ENCODE assay signal across 23 mouse cellular contexts in genomic region chr4:123026597-123026996, GRCm38 (mm10). TPM values are rescaled to one million over a fixed set of nuclear protein-coding genes. Genes with fewer than 3 reads are reported as not detected.
DNase-seq lines count a peak whose midpoint lies in the region; ATAC-seq and TF ChIP-seq lines count a peak whose summit lies in the region.
"Had no signal": no experiment of that assay in that cellular context is flagged by ENCODE, and none has a peak within 500 bp of the region (broad histone marks: within the 10 kb centered on the region; RNA-seq: fewer than 3 reads in every experiment).

No protein-coding gene starts in this region.

- WGBS in liver, embryonic 15.5 days (ENCODE audit: insufficient replicate concordance): 46% methylated on average over 4 of the region's 4 CpGs
- 64% methylated on average over 4 of the region's 4 CpGs for WGBS in liver, embryonic 12.5 days (ENCODE audit: insufficient replicate concordance)
- WGBS in bone marrow, adult 2 months: 25% methylated on average over 4 of the region's 4 CpGs

- H3K4me2 ChIP-seq in liver, embryonic 15.5 days: no peak overlapping the region
- H3K4me2 ChIP-seq in liver, embryonic 12.5 days: no peak overlapping the region
- H3K4me2 ChIP-seq: kidney, embryonic 15.5 days; lung, embryonic 14.5 days; neural tube, embryonic 13.5 days had no signal

- H3K27me3 ChIP-seq in liver, embryonic 15.5 days: no peaks in the 10 kb centered on the region
- no peaks in the 10 kb centered on the region for H3K27me3 ChIP-seq in liver, embryonic 12.5 days (replicated peaks)
- H3K27me3 ChIP-seq: kidney, embryonic 15.5 days; neural tube, embryonic 13.5 days had no signal

- peaks cover 28% of the 10 kb centered on the region for H3K36me3 ChIP-seq in liver, embryonic 15.5 days (replicated peaks)
- peaks cover 67% of the 10 kb centered on the region for H3K36me3 ChIP-seq in liver, embryonic 12.5 days

- H3K4me3 ChIP-seq in liver, embryonic 15.5 days (replicated peaks): no peak overlapping the region
- no peak overlapping the region for H3K4me3 ChIP-seq in liver, embryonic 12.5 days
- no peak overlapping the region for H3K4me3 ChIP-seq in bone marrow, adult 2 months (replicated peaks; ENCODE audit: control insufficient read depth, low read depth, low read length)
- H3K4me3 ChIP-seq: forebrain, embryonic 10.5 days; heart, embryonic 10.5 days; hindbrain, embryonic 10.5 days; kidney, embryonic 15.5 days; midbrain, embryonic 10.5 days; myocyte; neural tube, embryonic 13.5 days had no signal

- H3K9ac ChIP-seq in liver, embryonic 15.5 days: no peak overlapping the region
- H3K9ac ChIP-seq in liver, embryonic 12.5 days: no peak overlapping the region
- H3K9ac ChIP-seq: forebrain, postnatal 0 days; kidney, embryonic 15.5 days; lung, embryonic 14.5 days; neural tube, embryonic 13.5 days had no signal

- TF ChIP-seq POLR2A in bone marrow, adult 2 months (IDR thresholded peaks at IDR 0.05; ENCODE audit: borderline replicate concordance, control insufficient read depth, low read depth, low read length): no peak

- H3K27ac ChIP-seq in liver, embryonic 15.5 days (replicated peaks): 0 out of 2 replicates have a peak overlapping the region, but pooled peaks have one; percentile 14
- H3K27ac ChIP-seq in liver, embryonic 12.5 days: no peak overlapping the region
- H3K27ac ChIP-seq in bone marrow, adult 2 months (ENCODE audit: control insufficient read depth, insufficient read depth, low read depth, low read length, poor library complexity): peak overlapping the region; percentile 44; the same call in 1 of the 2 replicates
- H3K27ac ChIP-seq: forebrain, embryonic 10.5 days; heart, embryonic 10.5 days; hindbrain, embryonic 10.5 days; hindbrain, postnatal 0 days; kidney, embryonic 15.5 days; midbrain, embryonic 10.5 days had no signal

- H3K9me3 ChIP-seq in liver, embryonic 15.5 days (replicated peaks): no peaks in the 10 kb centered on the region
- H3K9me3 ChIP-seq in liver, embryonic 12.5 days (replicated peaks): no peaks in the 10 kb centered on the region
- H3K9me3 ChIP-seq: forebrain, embryonic 10.5 days; heart, embryonic 10.5 days; hindbrain, embryonic 10.5 days; kidney, embryonic 15.5 days; midbrain, embryonic 10.5 days; neural tube, embryonic 13.5 days had no signal

- peak; percentile 50 to 54 for DNase-seq in spleen, postnatal 36 days (ENCODE audit: low spot score in 2 of 2)
- no peak for DNase-seq in testis, postnatal 14 days (ENCODE audit: low spot score)
- no peak for DNase-seq in right cerebral cortex, postnatal 25 days
- DNase-seq: adrenal gland, postnatal 10 days; cerebellum, adult 11 months; cerebellum, postnatal 10 days; forebrain, postnatal 0 days; kidney, adult 11 months; lung, embryonic 14.5 days; right cerebral cortex, adult 18-20 months had no signal

- no peak for TF ChIP-seq CTCF in bone marrow, adult 2 months (IDR thresholded peaks at IDR 0.05; ENCODE audit: control insufficient read depth, insufficient read depth, low read length)

- no peak for ATAC-seq in liver, embryonic 15.5 days (ENCODE audit: insufficient read depth)
- no peak for ATAC-seq in liver, embryonic 12.5 days
- peak; percentile 43 to 50; a peak in 3 of 4 replicates for ATAC-seq in hematopoietic stem cell, adult 5-6 weeks (replicated peaks in 1 of 2; ENCODE audit: insufficient read depth in 1 of 2, low FRiP score in 2 of 2, low TSS enrichment in 1 of 2, low read depth in 1 of 2, poor library complexity in 2 of 2, severe bottlenecking in 2 of 2)
- ATAC-seq: forebrain, postnatal 0 days; hindbrain, postnatal 0 days; midbrain, embryonic 16.5 days had no signal

- H3K4me1 ChIP-seq in liver, embryonic 15.5 days (replicated peaks): peaks cover 15% of the 10 kb centered on the region; the same call in 1 of the 2 replicates
- H3K4me1 ChIP-seq in liver, embryonic 12.5 days: peaks cover 12% of the 10 kb centered on the region
- peaks cover 3% of the 10 kb centered on the region for H3K4me1 ChIP-seq in bone marrow, adult 2 months (ENCODE audit: control insufficient read depth, insufficient read depth, low read length)
- H3K4me1 ChIP-seq: forebrain, embryonic 10.5 days; heart, embryonic 10.5 days; kidney, embryonic 15.5 days had no signal

RNA-seq across cellular contexts. Expression of gene Trit1, which starts 10.2 kb away (rescaled TPM):
- polyA plus RNA-seq in liver, embryonic 15.5 days (2015; fragmentation: Nextera tagmentation; extraction: Ambion mirVana): 5.7 and 6.3 TPM in 2 replicates
- 8.9 and 10.9 TPM in 2 replicates for polyA plus RNA-seq in liver, embryonic 12.5 days (2016; fragmentation: Nextera tagmentation; extraction: Ambion mirVana)
- polyA plus RNA-seq in bone marrow, adult 2 months (2011; ENCODE audit: insufficient read depth, insufficient read length, low replicate concordance, missing spikeins): 7.3 and 12.3 TPM in 2 replicates
- 27.7 and 37.0 TPM in 2 replicates for total RNA-seq in hematopoietic stem cell, adult 5-6 weeks (2017)

RNA-seq across cellular contexts. Expression of gene Mycl, which starts 31.1 kb away (rescaled TPM):
- polyA plus RNA-seq in liver, embryonic 15.5 days (2015; fragmentation: Nextera tagmentation; extraction: Ambion mirVana): 0.89 and 1.2 TPM in 2 replicates
- 1.2 and 1.6 TPM in 2 replicates for polyA plus RNA-seq in liver, embryonic 12.5 days (2016; fragmentation: Nextera tagmentation; extraction: Ambion mirVana)
- 0.40 and 0.60 TPM in 2 replicates for polyA plus RNA-seq in bone marrow, adult 2 months (2011; ENCODE audit: insufficient read depth, insufficient read length, low replicate concordance, missing spikeins)
- total RNA-seq in hematopoietic stem cell, adult 5-6 weeks (2017): 0.56 TPM in 1 of 2 replicates, not detected in the other

Comparison
In these comparisons a context has a peak if more than half of its experiments do, and no peak if none do; other contexts are left out.
1. ATAC-seq: peak in hematopoietic stem cell, adult 5-6 weeks (2 of 2); none in liver, embryonic 15.5 days (single experiment) and liver, embryonic 12.5 days (single experiment).
2. DNase-seq: peak in spleen, postnatal 36 days (2 of 2); none in testis, postnatal 14 days (single experiment) and right cerebral cortex, postnatal 25 days (single experiment).